Mouse (Mus musculus) cerebellum, postnatal 36 days (tissue): ENCODE results near the gene Prdm11.

Experiments used
- DNase-seq, 2 experiments: peaks; one replicate each; pipeline ENCODE4 v3.0.0; 2021 to 2022; ENCODE audit warnings: mixed read lengths in 2 of 2

Prdm11 gene

GRCm38 (mm10) chr2:93045818-93046508 is at the start of gene Prdm11:
Prdm11 (minus strand) TSS chr2:93046167.
- no peak for DNase-seq

GRCm38 (mm10) chr2:93092347-93092746 is 46.4 kb upstream of the Prdm11 start:
- DNase-seq, result no peak

- no peak for DNase-seq
Observed at GRCm38 (mm10) chr2:93091679-93092078, 45.7 kb upstream of the Prdm11 start.

- DNase-seq, result no peak
Observed at GRCm38 (mm10) chr2:93089379-93090089, 43.6 kb upstream of the Prdm11 start.

- no peak for DNase-seq
Observed at GRCm38 (mm10) chr2:93088006-93088405, 42.0 kb upstream of the Prdm11 start.

GRCm38 (mm10) chr2:93085291-93086027 is 39.5 kb upstream of the Prdm11 start:
- no peak for DNase-seq

- DNase-seq, result no peak
Observed at GRCm38 (mm10) chr2:93084481-93084880, 38.5 kb upstream of the Prdm11 start.

- DNase-seq, result no peak
Observed at GRCm38 (mm10) chr2:93083317-93083716, 37.4 kb upstream of the Prdm11 start.

- DNase-seq, result no peak
Observed at GRCm38 (mm10) chr2:93082846-93083245, 36.9 kb upstream of the Prdm11 start.

GRCm38 (mm10) chr2:93080871-93081608 is 35.1 kb upstream of the Prdm11 start:
- DNase-seq, result no peak

GRCm38 (mm10) chr2:93079394-93079793 is 33.4 kb upstream of the Prdm11 start:
- no peak for DNase-seq

GRCm38 (mm10) chr2:93076578-93076955 is 30.6 kb upstream of the Prdm11 start:
- no peak for DNase-seq

GRCm38 (mm10) chr2:93075738-93076577 is 30.0 kb upstream of the Prdm11 start:
- peak; percentile 56 to 72 for DNase-seq

- DNase-seq, result peak; percentile 35 to 39
Observed at GRCm38 (mm10) chr2:93071656-93072055, 25.7 kb upstream of the Prdm11 start.

GRCm38 (mm10) chr2:93068942-93069341 is 23.0 kb upstream of the Prdm11 start:
- DNase-seq, result peak; percentile 44 to 61

- DNase-seq, result peak; percentile 60 to 72
Observed at GRCm38 (mm10) chr2:93063347-93063746, 17.4 kb upstream of the Prdm11 start.

GRCm38 (mm10) chr2:93051873-93052272 is 5.9 kb upstream of the Prdm11 start:
- DNase-seq, result no peak

- DNase-seq, result no peak
Observed at GRCm38 (mm10) chr2:93048601-93049323, 2.8 kb upstream of the Prdm11 start.

- no peak for DNase-seq
Observed at GRCm38 (mm10) chr2:93047491-93048050, 1.6 kb upstream of the Prdm11 start.

GRCm38 (mm10) chr2:93047036-93047435 is 1.1 kb upstream of the Prdm11 start:
- DNase-seq, result no peak

- no peak for DNase-seq
Observed at GRCm38 (mm10) chr2:93046509-93046835, 505 bp upstream of the Prdm11 start.
